Mouse (Mus musculus) MEL (cell line): ENCODE results near the gene Ovca2. TPM values are rescaled to one million over a fixed set of nuclear protein-coding genes. Genes with fewer than 3 reads are reported as not detected.

ENCODE experiments used
- DNase-seq: peaks from one replicate; pipeline ENCODE4 v3.0.0; 2011; ENCODE audit warnings: low read depth, low spot score
- H3K27ac ChIP-seq: 2 replicates; pipeline ENCODE4 v1.5.1; 2012; ENCODE audit warnings: low read depth, mild to moderate bottlenecking, control low read depth, low read length, moderate library complexity; ENCODE audit not compliant: control insufficient read depth
- H3K27me3 ChIP-seq, 2 experiments: fragments of 150-350 bp in 1 of 2; sonication (generic) in 1 of 2; 2 replicates each; pipeline ENCODE4 v1.6.1; 2012; ENCODE audit warnings: low read length in 2 of 2, mild to moderate bottlenecking in 2 of 2, improper control_type of control experiment in 1 of 2, moderate library complexity in 1 of 2; ENCODE audit not compliant: insufficient read depth in 2 of 2, control insufficient read depth in 1 of 2
- H3K36me3 ChIP-seq, 2 experiments: 2 replicates each; pipeline ENCODE4 v1.6.1; 2012 to 2014; ENCODE audit warnings: low read length in 2 of 2, improper control_type of control experiment in 1 of 2, inconsistent platforms in 1 of 2, mild to moderate bottlenecking in 1 of 2; ENCODE audit not compliant: insufficient read depth in 2 of 2, control insufficient read depth in 1 of 2
- H3K4me1 ChIP-seq, 2 experiments: fragments of 150-350 bp in 1 of 2; sonication (generic) in 1 of 2; 2 replicates each; pipeline ENCODE4 v1.6.1; 2012; ENCODE audit warnings: low read length in 2 of 2, improper control_type of control experiment in 1 of 2, mild to moderate bottlenecking in 1 of 2; ENCODE audit not compliant: insufficient read depth in 2 of 2, control insufficient read depth in 1 of 2
- H3K4me3 ChIP-seq, 2 experiments: fragments of 150-350 bp in 1 of 2; sonication (generic) in 1 of 2; 2 replicates each; pipeline ENCODE4 v1.5.1; 2012; ENCODE audit warnings: low read depth in 2 of 2, low read length in 2 of 2, mild to moderate bottlenecking in 2 of 2, moderate library complexity in 2 of 2, control low read depth in 1 of 2, improper control_type of control experiment in 1 of 2; ENCODE audit not compliant: control insufficient read depth in 1 of 2, insufficient read depth in 1 of 2
- H3K79me2 ChIP-seq: 2 replicates; pipeline ENCODE4 v1.6.1; 2012; ENCODE audit warnings: mild to moderate bottlenecking, low read length, moderate library complexity; ENCODE audit not compliant: control insufficient read depth, poor library complexity, insufficient read depth
- H3K9ac ChIP-seq: 2 replicates; pipeline ENCODE4 v1.6.1; 2012; ENCODE audit warnings: low read depth, mild to moderate bottlenecking, control low read depth, low read length, moderate library complexity; ENCODE audit not compliant: control insufficient read depth, poor library complexity, severe bottlenecking
- H3K9me3 ChIP-seq: fragments of 150-350 bp; sonication (generic); replicated peaks from 2 replicates; pipeline ENCODE4 v1.6.1; 2012; ENCODE audit warnings: mild to moderate bottlenecking, low read length, improper control_type of control experiment, moderate library complexity; ENCODE audit not compliant: insufficient read depth
- BHLHE40 ChIP-seq: IDR thresholded peaks from 2 replicates; pipeline ENCODE4 v1.6.1; 2012; ENCODE audit warnings: low read depth, mild to moderate bottlenecking, inconsistent platforms, low read length, improper control_type of control experiment, borderline replicate concordance
- CHD2 ChIP-seq: IDR thresholded peaks from 2 replicates; pipeline ENCODE4 v1.6.1; 2011; ENCODE audit warnings: low read length, improper control_type of control experiment
- CTCF ChIP-seq, 3 experiments: IDR thresholded peaks in 2 of 3; conservative IDR thresholded peaks in 1 of 3; 2 replicates each; pipeline ENCODE4 v1.5.1; 2011 to 2012; ENCODE audit warnings: low read length in 3 of 3, low read depth in 2 of 3, mild to moderate bottlenecking in 2 of 3, improper control_type of control experiment in 1 of 3, inconsistent platforms in 1 of 3, mixed read lengths in 1 of 3, moderate library complexity in 1 of 3; ENCODE audit not compliant: control insufficient read depth in 1 of 3, insufficient read depth in 1 of 3, poor library complexity in 1 of 3, severe bottlenecking in 1 of 3
- E2F4 ChIP-seq: IDR thresholded peaks from 2 replicates; pipeline ENCODE4 v1.6.1; 2011; ENCODE audit warnings: low read depth, low read length, improper control_type of control experiment, borderline replicate concordance
- ELF1 ChIP-seq: IDR thresholded peaks from 2 replicates; pipeline ENCODE4 v1.6.1; 2014; ENCODE audit warnings: low read depth, mild to moderate bottlenecking, inconsistent platforms, low read length, improper control_type of control experiment, moderate library complexity
- EP300 ChIP-seq, 2 experiments: IDR thresholded peaks; 2 replicates each; pipeline ENCODE4 v1.6.1; 2011; ENCODE audit warnings: improper control_type of control experiment in 2 of 2, low read length in 2 of 2, low read depth in 1 of 2, mild to moderate bottlenecking in 1 of 2
- ETS1 ChIP-seq: IDR thresholded peaks from 2 replicates; pipeline ENCODE4 v1.6.1; 2012; ENCODE audit warnings: low read depth, mild to moderate bottlenecking, inconsistent platforms, low read length, improper control_type of control experiment, moderate library complexity
- GABPA ChIP-seq: IDR thresholded peaks from 2 replicates; pipeline ENCODE4 v1.6.1; 2012; ENCODE audit warnings: low read depth, mild to moderate bottlenecking, inconsistent platforms, low read length, improper control_type of control experiment, moderate library complexity
- GATA1 ChIP-seq: IDR thresholded peaks from 2 replicates; pipeline ENCODE4 v1.6.1; 2011; ENCODE audit warnings: low read depth, low read length, improper control_type of control experiment
- HCFC1 ChIP-seq: IDR thresholded peaks from 2 replicates; pipeline ENCODE4 v1.6.1; 2012; ENCODE audit warnings: low read depth, mild to moderate bottlenecking, inconsistent platforms, low read length, improper control_type of control experiment, moderate library complexity
- JUND ChIP-seq: IDR thresholded peaks from 2 replicates; pipeline ENCODE4 v1.6.1; 2011; ENCODE audit warnings: low read depth, mild to moderate bottlenecking, improper control_type of control experiment, low read length
- KAT2A ChIP-seq: conservative IDR thresholded peaks from 2 replicates; pipeline ENCODE4 v1.6.1; 2012; ENCODE audit warnings: low read depth, low read length, improper control_type of control experiment, inconsistent platforms
- MAFK ChIP-seq: IDR thresholded peaks from 2 replicates; pipeline ENCODE4 v1.6.1; 2011; ENCODE audit warnings: low read depth, mild to moderate bottlenecking, low read length, improper control_type of control experiment, borderline replicate concordance
- MAX ChIP-seq: IDR thresholded peaks from 2 replicates; pipeline ENCODE4 v1.6.1; 2011; ENCODE audit warnings: low read length, improper control_type of control experiment
- MAZ ChIP-seq: IDR thresholded peaks from 2 replicates; pipeline ENCODE4 v1.6.1; 2012; ENCODE audit warnings: low read depth, mild to moderate bottlenecking, inconsistent platforms, low read length, improper control_type of control experiment
- MEF2A ChIP-seq: IDR thresholded peaks from 2 replicates; pipeline ENCODE4 v1.6.1; 2014; ENCODE audit warnings: low read depth, mild to moderate bottlenecking, inconsistent platforms, low read length, improper control_type of control experiment; ENCODE audit not compliant: poor library complexity, insufficient replicate concordance, severe bottlenecking; ENCODE audit errors: extremely low read depth
- MXI1 ChIP-seq: IDR thresholded peaks from 2 replicates; pipeline ENCODE4 v1.6.1; 2011; ENCODE audit warnings: mild to moderate bottlenecking, low read depth, low read length, improper control_type of control experiment
- MYB ChIP-seq: IDR thresholded peaks from 2 replicates; pipeline ENCODE4 v1.6.1; 2011; ENCODE audit warnings: mild to moderate bottlenecking, low read depth, low read length, improper control_type of control experiment
- MYC ChIP-seq: IDR thresholded peaks from 2 replicates; pipeline ENCODE4 v1.6.1; 2011; ENCODE audit warnings: low read depth, mild to moderate bottlenecking, low read length, improper control_type of control experiment, moderate library complexity
- NELFE ChIP-seq: IDR thresholded peaks from 2 replicates; pipeline ENCODE4 v1.6.1; 2011; ENCODE audit warnings: low read depth, low read length, improper control_type of control experiment
- NRF1 ChIP-seq: IDR thresholded peaks from 2 replicates; pipeline ENCODE4 v1.6.1; 2014; ENCODE audit warnings: low read depth, mild to moderate bottlenecking, inconsistent platforms, low read length, improper control_type of control experiment, moderate library complexity; ENCODE audit not compliant: poor library complexity, insufficient read depth, severe bottlenecking
- POLR2A ChIP-seq, 2 experiments: IDR thresholded peaks; 2 replicates each; pipeline ENCODE4 v1.6.1; 2011 to 2012; ENCODE audit warnings: low read length in 2 of 2, mild to moderate bottlenecking in 2 of 2, control low read depth in 1 of 2, improper control_type of control experiment in 1 of 2, low read depth in 1 of 2, moderate library complexity in 1 of 2; ENCODE audit not compliant: control insufficient read depth in 1 of 2, insufficient read depth in 1 of 2, poor library complexity in 1 of 2
- POLR2AphosphoS2 ChIP-seq: IDR thresholded peaks from 2 replicates; pipeline ENCODE4 v1.6.1; 2011; ENCODE audit warnings: low read length, improper control_type of control experiment
- RCOR1 ChIP-seq: IDR thresholded peaks from 2 replicates; pipeline ENCODE4 v1.6.1; 2012; ENCODE audit warnings: low read depth, mild to moderate bottlenecking, inconsistent platforms, low read length, improper control_type of control experiment
- SIN3A ChIP-seq: IDR thresholded peaks from 2 replicates; pipeline ENCODE4 v1.6.1; 2012; ENCODE audit warnings: low read length, improper control_type of control experiment, inconsistent platforms
- TAL1 ChIP-seq: IDR thresholded peaks from 2 replicates; pipeline ENCODE4 v1.6.1; 2012; ENCODE audit warnings: mild to moderate bottlenecking, inconsistent platforms, low read length, moderate library complexity, mixed read lengths
- TBP ChIP-seq: IDR thresholded peaks from 2 replicates; pipeline ENCODE4 v1.8.0; 2011; ENCODE audit warnings: low read depth, low read length, improper control_type of control experiment
- TCF12 ChIP-seq: IDR thresholded peaks from 2 replicates; pipeline ENCODE4 v1.6.1; 2014; ENCODE audit warnings: low read depth, mild to moderate bottlenecking, inconsistent platforms, low read length, improper control_type of control experiment, moderate library complexity
- UBTF ChIP-seq: IDR thresholded peaks from 2 replicates; pipeline ENCODE4 v1.6.1; 2012; ENCODE audit warnings: low read depth, mild to moderate bottlenecking, inconsistent platforms, low read length, improper control_type of control experiment, moderate library complexity, borderline replicate concordance; ENCODE audit not compliant: insufficient read depth
- USF1 ChIP-seq: IDR thresholded peaks from 2 replicates; pipeline ENCODE4 v1.6.1; 2014; ENCODE audit warnings: low read depth, mild to moderate bottlenecking, inconsistent platforms, low read length, improper control_type of control experiment, moderate library complexity
- ZKSCAN1 ChIP-seq: IDR thresholded peaks from 2 replicates; pipeline ENCODE4 v1.6.1; 2012; ENCODE audit warnings: low read depth, mild to moderate bottlenecking, inconsistent platforms, low read length, improper control_type of control experiment, moderate library complexity
- ZMIZ1 ChIP-seq: IDR thresholded peaks from 2 replicates; pipeline ENCODE4 v1.6.1; 2012; ENCODE audit warnings: low read depth, mild to moderate bottlenecking, inconsistent platforms, low read length, improper control_type of control experiment, moderate library complexity
- ZNF384 ChIP-seq: IDR thresholded peaks from 2 replicates; pipeline ENCODE4 v1.6.1; 2012; ENCODE audit warnings: low read depth, mild to moderate bottlenecking, inconsistent platforms, low read length, improper control_type of control experiment
- polyA plus RNA-seq, 2 experiments: library from polyadenylated mRNA; stranded (reverse) in 1 of 2; unstranded in 1 of 2; fragments of >175 nt in 1 of 2; fragments of >200 nt in 1 of 2; gene quantifications; 2 replicates each; pipeline versions ENCODE4 v1.2.1 to v1.2.4; 2012; ENCODE audit warnings: low replicate concordance in 2 of 2, low read depth in 1 of 2; ENCODE audit not compliant: insufficient read length in 2 of 2, insufficient read depth in 1 of 2, missing spikeins in 1 of 2
- total RNA-seq: library from RNA; depleted of rRNA; stranded (reverse); fragments of 300-350 nt; gene quantifications from 2 replicates; pipeline ENCODE4 v1.2.3, GENCODE M21; 2012

Gene Ovca2
- total and polyA plus RNA-seq, 3 experiments, result 23.1 to 33.1 TPM; not detected in 1

GRCm38 (mm10) chr11:75173095-75173798, 5.4 kb downstream of the Ovca2 start:
- peak overlapping the region; percentile 85 for H3K9ac ChIP-seq
- H3K4me3 ChIP-seq, result peak overlapping the region; percentile 70 to 81
- no peaks in the 10 kb centered on the region for H3K27me3 ChIP-seq
- peaks cover 16% of the 10 kb centered on the region for H3K79me2 ChIP-seq
- DNase-seq, result peak; percentile 94
- H3K36me3 ChIP-seq, result peaks cover 0 to 5% of the 10 kb centered on the region in 2 experiments; a peak in 2 of 4 replicates
- peak overlapping the region; percentile 61 for H3K27ac ChIP-seq
- H3K9me3 ChIP-seq, result no peaks in the 10 kb centered on the region
- peaks cover 0 to 18% of the 10 kb centered on the region in 2 experiments; a peak in 3 of 4 replicates for H3K4me1 ChIP-seq
- TF ChIP-seq TAL1 (peak; percentile 8; the same call in 1 of the 2 replicates), TBP (no peak), NELFE (peak; percentile 41; the same call in 1 of the 2 replicates), GABPA (peak; percentile 88; the same call in 1 of the 2 replicates), MYC (no peak), MYB (no peak), POLR2AphosphoS2 (no peak; the same call in 1 of the 2 replicates), ZKSCAN1 (no peak), TCF12 (peak; percentile 40; the same call in 1 of the 2 replicates), BHLHE40 (peak; percentile 77), MAX (no peak; the same call in none of the 2 replicates), E2F4 (peak; percentile 62; the same call in 1 of the 2 replicates), JUND (no peak), MXI1 (peak; percentile 99), GATA1 (no peak; the same call in 1 of the 2 replicates), ZNF384 (no peak), RCOR1 (peak; percentile 42; the same call in 1 of the 2 replicates), ZMIZ1 (peak; percentile 58; the same call in 1 of the 2 replicates), USF1 (0 out of 2 replicates have a peak, but pooled peaks have one; percentile 27), KAT2A (no peak; the same call in 1 of the 2 replicates), CHD2 (0 out of 2 replicates have a peak, but pooled peaks have one; percentile 24), NRF1 (0 out of 2 replicates have a peak, but pooled peaks have one; percentile 4), ELF1 (peak; percentile 66), EP300 (IDR thresholded peaks at IDR 0.05; ENCODE audit: low read depth in 1 of 2, low read length in 2 of 2) (0 out of 4 replicates have a peak, but pooled peaks of 1 of the 2 experiments have one; percentile 41), ETS1 (peak; percentile 87), HCFC1 (peak; percentile 68; the same call in 1 of the 2 replicates), CTCF (IDR thresholded peaks at IDR 0.05 in 2 of 3, conservative IDR thresholded peaks at IDR 0.05 in 1 of 3; ENCODE audit: control insufficient read depth in 1 of 3, insufficient read depth in 1 of 3, low read depth in 2 of 3, low read length in 3 of 3, poor library complexity in 1 of 3, severe bottlenecking in 1 of 3) (no peak), SIN3A (peak; percentile 99), MAZ (peak; percentile 96), UBTF (no peak), MEF2A (no peak), POLR2A (IDR thresholded peaks at IDR 0.05; ENCODE audit: control insufficient read depth in 1 of 2, insufficient read depth in 1 of 2, low read depth in 1 of 2, low read length in 2 of 2, poor library complexity in 1 of 2) (no peak), MAFK (no peak)
